Mouse (Mus musculus): ENCODE data around the gene Nlrp4a.

DNA sequence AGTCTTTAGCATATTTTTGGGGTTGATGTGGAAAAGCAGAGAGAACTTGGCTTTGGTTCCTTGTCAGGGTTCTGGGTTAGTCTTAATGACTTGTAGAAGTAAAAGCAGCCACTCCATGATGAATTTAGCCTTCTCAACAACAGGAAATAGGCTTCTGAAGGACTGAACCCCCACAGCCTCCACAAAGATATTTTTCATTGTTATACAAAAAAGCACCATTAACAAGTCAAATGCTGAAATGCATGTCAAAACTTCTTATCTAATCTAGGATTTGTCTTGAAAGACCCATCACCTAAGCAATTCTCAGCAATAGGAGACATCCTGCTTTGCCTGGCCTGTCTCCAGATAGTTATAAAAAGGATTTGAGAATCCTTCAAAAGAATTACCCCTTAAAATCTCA lies 41.8 kb downstream of the Nlrp4a start:
- TF ChIP-seq CTCF (IDR thresholded peaks at IDR 0.05; ENCODE audit: low read depth) (no peak), EP300 (IDR thresholded peaks at IDR 0.05; ENCODE audit: low read depth) (no peak)
